Mouse (Mus musculus) cortical plate, adult 2 months (tissue): ENCODE measurements around the gene Ap5b1.

Source experiments
- CTCF ChIP-seq: fragments of 200-500 bp; IDR thresholded peaks from 2 replicates; pipeline ENCODE4 v1.5.1; 2011; ENCODE audit warnings: mild to moderate bottlenecking, control low read depth, low read length; ENCODE audit not compliant: insufficient read depth; ENCODE audit errors: extremely low read depth
- POLR2A ChIP-seq: fragments of 200-500 bp; IDR thresholded peaks from 2 replicates; pipeline ENCODE4 v1.6.1; 2011; ENCODE audit warnings: mild to moderate bottlenecking, low read length, control low read depth; ENCODE audit not compliant: insufficient read depth; ENCODE audit errors: extremely low read depth

DNA sequence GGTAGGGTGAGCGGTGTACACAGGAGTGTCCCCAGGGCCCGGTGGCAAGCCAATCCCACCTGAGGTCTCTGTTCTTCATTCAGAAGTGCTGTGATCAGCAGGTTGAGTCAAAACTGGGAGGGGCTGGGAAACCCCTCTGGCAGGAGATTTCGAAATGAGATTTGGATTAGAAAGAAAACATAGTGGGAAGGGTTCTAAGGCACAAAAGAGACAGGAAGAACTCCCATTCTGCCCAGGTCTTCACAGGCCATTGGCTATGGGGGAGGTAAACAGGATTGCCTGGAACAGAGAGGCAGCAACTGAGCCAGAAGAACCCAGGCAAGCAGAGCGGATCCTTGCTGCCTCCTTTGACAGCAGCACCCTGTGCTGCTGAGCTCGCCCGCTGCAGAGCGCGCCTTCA lies 29.0 kb upstream of the Ap5b1 start:
- no peak for TF ChIP-seq CTCF
- no peak for TF ChIP-seq POLR2A
